Mouse (Mus musculus) hindbrain, embryonic 10.5 days (tissue): ENCODE measurements around the gene Pank3. TPM values are rescaled to one million over a fixed set of nuclear protein-coding genes. Genes with fewer than 3 reads are reported as not detected.
"Not testable (repeated sequence)": the region's sequence is repeated elsewhere in the genome, so short reads cannot be mapped to it uniquely, and the experiment has no call there.

Experiments used
- DNase-seq: peaks from one replicate; pipeline ENCODE4 v3.0.0-alpha.2; 2017; ENCODE audit warnings: low spot score
- H3K27ac ChIP-seq: fragments of 300-500 bp; sonication (generic); 2 replicates; pipeline ENCODE4 v1.5.1; 2016; ENCODE audit warnings: mild to moderate bottlenecking, moderate library complexity
- H3K27me3 ChIP-seq: fragments of 300-500 bp; sonication (generic); 2 replicates; pipeline ENCODE4 v1.6.1; 2016; ENCODE audit warnings: mild to moderate bottlenecking; ENCODE audit not compliant: poor library complexity, insufficient read depth, severe bottlenecking
- H3K36me3 ChIP-seq: fragments of 300-500 bp; sonication (generic); 2 replicates; pipeline ENCODE4 v1.6.1; 2016; ENCODE audit warnings: mild to moderate bottlenecking, moderate library complexity
- H3K4me1 ChIP-seq: fragments of 300-500 bp; sonication (generic); replicated peaks from 2 replicates; pipeline ENCODE4 v1.6.1; 2016; ENCODE audit warnings: mild to moderate bottlenecking
- H3K4me3 ChIP-seq: fragments of 300-500 bp; sonication (generic); 2 replicates; pipeline ENCODE4 v1.5.1; 2016; ENCODE audit warnings: mild to moderate bottlenecking, moderate library complexity
- H3K9me3 ChIP-seq: fragments of 300-500 bp; sonication (generic); 2 replicates; pipeline ENCODE4 v1.6.1; 2016; ENCODE audit warnings: mild to moderate bottlenecking, moderate library complexity
- WGBS: fragments of 180-500 bp; shearing (Covaris S2); methylation state at CpG from one replicate; pipeline ENCODE4 v1.1.7; 2016; 5-methylcytosine and 5-hydroxymethylcytosine counted together
- polyA plus RNA-seq: library from polyadenylated mRNA; unstranded; fragments of >200 nt; fragmentation: Nextera tagmentation; extraction: Ambion mirVana; gene quantifications from 2 replicates; pipeline ENCODE4 v1.2.1, GENCODE M21; 2016

Gene Pank3
- polyA plus RNA-seq, 1 experiment from 2014 or later: 14.6 TPM

- no peak overlapping the region for H3K4me3 ChIP-seq
- peaks cover 99% of the 10 kb centered on the region for H3K36me3 ChIP-seq
- H3K27ac ChIP-seq: no peak overlapping the region
- no peak for DNase-seq
- no peaks in the 10 kb centered on the region for H3K4me1 ChIP-seq
- H3K9me3 ChIP-seq: no peaks in the 10 kb centered on the region; the same call in 1 of the 2 replicates
- 94% methylated on average over 3 of the region's 3 CpGs for WGBS
- H3K27me3 ChIP-seq: no peaks in the 10 kb centered on the region
Observed at GRCm38 (mm10) chr11:35784002-35784401, 14.7 kb downstream of the Pank3 start.

DNA sequence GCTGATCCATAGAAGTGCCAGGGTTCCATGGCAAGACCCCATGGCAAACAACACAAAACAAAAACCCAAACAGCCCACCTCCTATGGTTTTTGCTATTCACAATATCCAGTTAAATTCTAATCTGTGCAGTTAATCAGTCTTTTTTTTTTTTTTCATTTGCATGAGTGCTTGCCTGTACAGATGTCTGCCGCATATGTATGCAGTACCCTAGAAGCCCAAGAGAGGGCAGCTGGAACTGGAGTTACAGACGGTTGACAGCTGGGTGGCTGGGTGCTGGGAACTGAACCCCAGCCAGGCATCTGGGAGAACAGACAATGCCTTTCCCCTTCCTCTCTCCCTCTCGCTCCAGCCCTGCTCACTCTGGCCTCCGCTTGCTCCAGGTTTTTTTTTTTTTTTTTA is 15.3 kb downstream of the Pank3 start:
- DNase-seq: no peak
- no peak overlapping the region for H3K4me3 ChIP-seq
- 96% methylated on average over 4 of the region's 4 CpGs for WGBS
- peaks cover 99% of the 10 kb centered on the region for H3K36me3 ChIP-seq
- H3K27ac ChIP-seq: no peak overlapping the region
- H3K4me1 ChIP-seq: no peaks in the 10 kb centered on the region
- no peaks in the 10 kb centered on the region for H3K27me3 ChIP-seq
- no peaks in the 10 kb centered on the region; the same call in 1 of the 2 replicates for H3K9me3 ChIP-seq

GRCm38 (mm10) chr11:35788443-35788842 is 19.2 kb downstream of the Pank3 start:
- Histone ChIP-seq H3K27ac (no peak overlapping the region), H3K9me3 (no peaks in the 10 kb centered on the region; the same call in 1 of the 2 replicates), H3K36me3 (peaks cover 74% of the 10 kb centered on the region), H3K4me3 (no peak overlapping the region), H3K27me3 (no peaks in the 10 kb centered on the region), H3K4me1 (no peaks in the 10 kb centered on the region)
- no peak for DNase-seq
- 74% methylated on average over 2 of the region's 2 CpGs for WGBS

- not testable (repeated sequence) for DNase-seq, H3K27ac ChIP-seq, H3K4me3 ChIP-seq, H3K9me3 ChIP-seq, H3K4me1 ChIP-seq
- Histone ChIP-seq H3K27me3 (peaks cover 31% of the 10 kb centered on the region), H3K36me3 (peaks cover 31% of the 10 kb centered on the region)
- WGBS: 83% methylated on average over 5 of the region's 5 CpGs
Observed at GRCm38 (mm10) chr11:35792800-35793199, 23.5 kb downstream of the Pank3 start.

GRCm38 (mm10) chr11:35797751-35798494 is 28.6 kb downstream of the Pank3 start:
- DNase-seq: peak; percentile 34
- 4% methylated on average over 86 of the region's 86 CpGs for WGBS
- H3K27me3 ChIP-seq: peaks cover 56% of the 10 kb centered on the region

GRCm38 (mm10) chr11:35798495-35798820 is 29.2 kb downstream of the Pank3 start:
- H3K36me3 ChIP-seq: no peaks in the 10 kb centered on the region
- peak overlapping the region; percentile 66 for H3K27ac ChIP-seq
- H3K27me3 ChIP-seq: peaks cover 56% of the 10 kb centered on the region
- H3K4me1 ChIP-seq: peaks cover 15% of the 10 kb centered on the region
- H3K9me3 ChIP-seq: no peaks in the 10 kb centered on the region
- H3K4me3 ChIP-seq: peak overlapping the region; percentile 70
- 2% methylated on average over 23 of the region's 23 CpGs for WGBS
- peak; percentile 53 for DNase-seq

More at GRCm38 (mm10) chr11:35797751-35798494, 28.6 kb downstream of the Pank3 start:
- no peaks in the 10 kb centered on the region for H3K36me3 ChIP-seq
- peak overlapping the region; percentile 66 for H3K27ac ChIP-seq
- H3K4me3 ChIP-seq: peak overlapping the region; percentile 70
- peaks cover 15% of the 10 kb centered on the region for H3K4me1 ChIP-seq
- no peaks in the 10 kb centered on the region for H3K9me3 ChIP-seq

GRCm38 (mm10) chr11:35798874-35799273 is 29.6 kb downstream of the Pank3 start, which contains the start of gene Fbll1:
Fbll1 (minus strand) TSS chr11:35798884.
- Histone ChIP-seq H3K36me3 (no peaks in the 10 kb centered on the region), H3K27me3 (peaks cover 55% of the 10 kb centered on the region), H3K9me3 (no peaks in the 10 kb centered on the region), H3K4me3 (peak within 1 kb of the TSS; percentile 70), H3K27ac (peak within 1 kb of the TSS; percentile 66), H3K4me1 (peaks cover 15% of the 10 kb centered on the region)
- DNase-seq: peak; percentile 72
- 13% methylated on average over 11 of the region's 11 CpGs for WGBS

DNA sequence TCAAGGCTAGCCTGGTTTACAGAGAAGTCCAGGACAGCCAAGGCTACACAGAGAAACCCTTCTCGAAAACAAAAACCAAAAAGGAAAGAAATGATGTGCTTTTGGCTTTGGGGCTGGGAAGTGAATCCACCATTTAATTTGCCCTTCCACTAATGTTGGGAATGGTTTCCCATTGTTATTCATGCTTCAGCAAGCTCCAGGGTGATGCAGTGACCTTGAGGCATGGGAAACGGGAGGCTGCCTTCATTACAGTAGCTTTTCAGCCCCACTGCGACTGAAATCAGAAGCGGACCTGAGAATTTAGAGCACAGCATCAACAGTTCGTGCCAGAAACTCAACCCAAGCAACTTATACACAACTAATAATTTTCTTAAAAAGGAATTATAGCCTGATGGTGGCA is 32.0 kb downstream of the Pank3 start:
- Histone ChIP-seq H3K4me3 (no peak overlapping the region), H3K4me1 (peaks cover 15% of the 10 kb centered on the region), H3K9me3 (no peaks in the 10 kb centered on the region), H3K27me3 (peaks cover 39% of the 10 kb centered on the region), H3K36me3 (no peaks in the 10 kb centered on the region), H3K27ac (no peak overlapping the region)
- 83% methylated on average over 5 of the region's 5 CpGs for WGBS
- DNase-seq: no peak

- H3K4me3 ChIP-seq: no peak overlapping the region
- 92% methylated on average over 10 of the region's 10 CpGs for WGBS
- no peaks in the 10 kb centered on the region for H3K4me1 ChIP-seq
- DNase-seq: no peak
- peaks cover 99% of the 10 kb centered on the region for H3K36me3 ChIP-seq
- no peaks in the 10 kb centered on the region for H3K27me3 ChIP-seq
- H3K27ac ChIP-seq: no peak overlapping the region
- H3K9me3 ChIP-seq: no peaks in the 10 kb centered on the region
Observed at GRCm38 (mm10) chr11:35811458-35811857, 42.2 kb downstream of the Pank3 start.

GRCm38 (mm10) chr11:35816316-35816715 is 47.0 kb downstream of the Pank3 start:
- no peak for DNase-seq
- H3K4me3 ChIP-seq: no peak overlapping the region
- H3K27ac ChIP-seq: no peak overlapping the region
- no peaks in the 10 kb centered on the region for H3K4me1 ChIP-seq
- WGBS: 90% methylated on average over 12 of the region's 12 CpGs
- H3K27me3 ChIP-seq: no peaks in the 10 kb centered on the region
- H3K36me3 ChIP-seq: peaks cover 99% of the 10 kb centered on the region
- H3K9me3 ChIP-seq: no peaks in the 10 kb centered on the region

- Histone ChIP-seq H3K27ac (no peak overlapping the region), H3K9me3 (no peaks in the 10 kb centered on the region), H3K4me1 (no peaks in the 10 kb centered on the region), H3K27me3 (no peaks in the 10 kb centered on the region), H3K4me3 (no peak overlapping the region), H3K36me3 (peaks cover 99% of the 10 kb centered on the region)
- 95% methylated on average over 6 of the region's 6 CpGs for WGBS
- no peak for DNase-seq
Observed at GRCm38 (mm10) chr11:35827714-35828113, 58.4 kb downstream of the Pank3 start.

GRCm38 (mm10) chr11:35832139-35832538 is 62.9 kb downstream of the Pank3 start:
- Histone ChIP-seq H3K4me3 (no peak overlapping the region), H3K9me3 (no peaks in the 10 kb centered on the region), H3K27me3 (no peaks in the 10 kb centered on the region), H3K4me1 (peaks cover 18% of the 10 kb centered on the region), H3K36me3 (peaks cover 61% of the 10 kb centered on the region), H3K27ac (no peak overlapping the region)
- DNase-seq: no peak
- WGBS: 85% methylated on average over 4 of the region's 4 CpGs

DNA sequence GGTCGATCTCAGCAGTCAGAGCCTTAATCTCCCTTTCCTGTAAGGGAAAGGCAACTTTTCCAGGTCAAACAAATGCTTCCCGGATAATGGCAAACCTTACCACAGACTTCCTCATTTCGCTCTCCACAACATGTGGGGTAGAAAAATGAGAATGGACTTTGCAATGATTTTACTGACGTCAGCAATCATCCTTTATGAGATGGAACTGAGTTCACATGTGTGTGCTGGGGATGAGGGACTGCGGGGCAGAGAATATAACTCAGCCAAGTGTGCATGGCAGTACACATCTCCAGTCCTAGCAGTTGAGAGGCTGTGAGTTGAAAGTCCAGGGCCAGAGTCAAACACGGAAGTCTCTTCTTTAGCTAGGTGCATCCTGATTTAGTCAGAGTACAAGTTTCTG is 64.0 kb downstream of the Pank3 start:
- no peak overlapping the region for H3K27ac ChIP-seq
- no peaks in the 10 kb centered on the region for H3K27me3 ChIP-seq
- peaks cover 23% of the 10 kb centered on the region for H3K4me1 ChIP-seq
- 86% methylated on average over 6 of the region's 6 CpGs for WGBS
- DNase-seq: no peak
- peak overlapping the region; percentile 99 for H3K4me3 ChIP-seq
- H3K36me3 ChIP-seq: peaks cover 50% of the 10 kb centered on the region
- no peaks in the 10 kb centered on the region for H3K9me3 ChIP-seq
